Mouse (Mus musculus): ENCODE data around the gene Cacna2d3. TPM values are rescaled to one million over a fixed set of nuclear protein-coding genes. Genes with fewer than 3 reads are reported as not detected.

Cacna2d3 gene
- polyA plus RNA-seq, 1 experiment, result 0.22 TPM

GRCm38 (mm10) chr14:29643217-29643616, 78.4 kb downstream of the Cacna2d3 start:
- H3K27ac ChIP-seq (ENCODE audit: insufficient read depth, low read depth, low read length), result no peak overlapping the region
- no peaks in the 10 kb centered on the region for H3K4me1 ChIP-seq (ENCODE audit: control insufficient read depth, insufficient read depth, low read length)
- H3K27me3 ChIP-seq (replicated peaks; ENCODE audit: control insufficient read depth, insufficient read depth, low read length), result no peaks in the 10 kb centered on the region
- no peaks in the 10 kb centered on the region for H3K36me3 ChIP-seq (ENCODE audit: control insufficient read depth, insufficient read depth, low read length)
- WGBS, result 71% methylated on average over 4 of the region's 4 CpGs
- no peak for TF ChIP-seq CTCF (conservative IDR thresholded peaks at IDR 0.05; ENCODE audit: insufficient read depth, insufficient read length, low read depth, low read length)
- TF ChIP-seq POLR2A (IDR thresholded peaks at IDR 0.05; ENCODE audit: low read depth, low read length), result no peak
- no peak overlapping the region for H3K4me3 ChIP-seq (ENCODE audit: insufficient read depth, low read depth, low read length)
- no peak for DNase-seq

DNA sequence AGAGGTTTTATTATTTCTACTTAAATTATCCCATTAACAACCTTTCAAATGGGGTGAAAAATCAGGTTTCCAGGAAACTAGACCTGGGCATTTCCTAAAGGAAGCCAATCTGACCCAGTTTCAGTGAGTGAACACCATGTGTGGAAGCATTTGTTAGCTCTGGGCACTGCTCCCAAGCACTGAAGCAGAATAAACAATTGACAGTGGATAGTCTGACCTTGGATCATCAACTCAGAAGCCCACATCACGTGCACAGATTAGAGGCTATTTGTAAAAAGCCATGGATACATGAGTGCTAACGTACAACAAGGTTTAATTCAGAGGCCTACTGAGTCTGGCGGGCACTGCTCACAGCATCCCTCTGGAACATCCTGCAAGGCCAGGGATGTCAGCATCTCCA, 82.4 kb downstream of the Cacna2d3 start:
- no peak for DNase-seq
- TF ChIP-seq POLR2A (IDR thresholded peaks at IDR 0.05; ENCODE audit: low read depth, low read length) (no peak), CTCF (conservative IDR thresholded peaks at IDR 0.05; ENCODE audit: insufficient read depth, insufficient read length, low read depth, low read length) (no peak)
- H3K4me3 ChIP-seq (ENCODE audit: insufficient read depth, low read depth, low read length), result no peak overlapping the region
- H3K4me1 ChIP-seq (ENCODE audit: control insufficient read depth, insufficient read depth, low read length), result no peaks in the 10 kb centered on the region
- 59% methylated on average over 3 of the region's 3 CpGs for WGBS
- no peaks in the 10 kb centered on the region for H3K36me3 ChIP-seq (ENCODE audit: control insufficient read depth, insufficient read depth, low read length)
- no peaks in the 10 kb centered on the region for H3K27me3 ChIP-seq (replicated peaks; ENCODE audit: control insufficient read depth, insufficient read depth, low read length)
- H3K27ac ChIP-seq (ENCODE audit: insufficient read depth, low read depth, low read length), result no peak overlapping the region

- no peaks in the 10 kb centered on the region for H3K36me3 ChIP-seq (ENCODE audit: control insufficient read depth, insufficient read depth, low read length)
- no peaks in the 10 kb centered on the region for H3K27me3 ChIP-seq (replicated peaks; ENCODE audit: control insufficient read depth, insufficient read depth, low read length)
- no peak for DNase-seq
- no peaks in the 10 kb centered on the region for H3K4me1 ChIP-seq (ENCODE audit: control insufficient read depth, insufficient read depth, low read length)
- no peak overlapping the region for H3K4me3 ChIP-seq (ENCODE audit: insufficient read depth, low read depth, low read length)
- WGBS, result 63% methylated on average over 8 of the region's 8 CpGs
- TF ChIP-seq CTCF (conservative IDR thresholded peaks at IDR 0.05; ENCODE audit: insufficient read depth, insufficient read length, low read depth, low read length), result no peak
- TF ChIP-seq POLR2A (IDR thresholded peaks at IDR 0.05; ENCODE audit: low read depth, low read length), result no peak
- no peak overlapping the region for H3K27ac ChIP-seq (ENCODE audit: insufficient read depth, low read depth, low read length)
These were observed 93.5 kb downstream of the Cacna2d3 start for GRCm38 (mm10) chr14:29628213-29628612.

DNA sequence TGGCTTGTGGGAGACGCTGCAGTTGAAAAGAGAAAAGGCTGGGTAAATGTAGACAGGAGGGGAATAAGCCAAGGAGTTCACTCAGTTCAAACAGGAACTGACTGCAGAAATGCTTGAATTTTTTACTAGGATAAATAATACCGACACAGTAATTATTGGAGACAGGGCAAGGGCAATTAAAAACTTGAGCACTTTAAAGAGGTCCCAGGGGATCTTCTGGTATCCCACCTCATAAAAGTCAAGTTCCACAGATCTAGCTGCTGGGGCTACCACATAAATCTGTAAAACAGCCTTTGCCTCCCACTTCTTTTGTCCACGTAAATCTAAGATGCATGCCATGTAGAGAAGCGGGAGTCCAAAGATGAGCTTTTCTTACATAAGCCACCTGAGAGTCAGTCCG, 109.2 kb downstream of the Cacna2d3 start:
- Histone ChIP-seq H3K27me3 (replicated peaks; ENCODE audit: control insufficient read depth, insufficient read depth, low read length) (no peaks in the 10 kb centered on the region), H3K4me3 (ENCODE audit: insufficient read depth, low read depth, low read length) (no peak overlapping the region), H3K27ac (ENCODE audit: insufficient read depth, low read depth, low read length) (no peak overlapping the region), H3K4me1 (ENCODE audit: control insufficient read depth, insufficient read depth, low read length) (no peaks in the 10 kb centered on the region), H3K36me3 (ENCODE audit: control insufficient read depth, insufficient read depth, low read length) (no peaks in the 10 kb centered on the region)
- no peak for TF ChIP-seq POLR2A (IDR thresholded peaks at IDR 0.05; ENCODE audit: low read depth, low read length)
- TF ChIP-seq CTCF (conservative IDR thresholded peaks at IDR 0.05; ENCODE audit: insufficient read depth, insufficient read length, low read depth, low read length), result no peak
- WGBS, result 37% methylated on average over 5 of the region's 5 CpGs
- no peak for DNase-seq

- Histone ChIP-seq H3K4me1 (ENCODE audit: control insufficient read depth, insufficient read depth, low read length) (no peaks in the 10 kb centered on the region), H3K27ac (ENCODE audit: insufficient read depth, low read depth, low read length) (no peak overlapping the region), H3K36me3 (ENCODE audit: control insufficient read depth, insufficient read depth, low read length) (no peaks in the 10 kb centered on the region), H3K4me3 (ENCODE audit: insufficient read depth, low read depth, low read length) (no peak overlapping the region), H3K27me3 (replicated peaks; ENCODE audit: control insufficient read depth, insufficient read depth, low read length) (no peaks in the 10 kb centered on the region)
- 59% methylated on average over 6 of the region's 6 CpGs for WGBS
- no peak for TF ChIP-seq CTCF (conservative IDR thresholded peaks at IDR 0.05; ENCODE audit: insufficient read depth, insufficient read length, low read depth, low read length)
- TF ChIP-seq POLR2A (IDR thresholded peaks at IDR 0.05; ENCODE audit: low read depth, low read length), result no peak
- DNase-seq, result no peak
These were observed 112.9 kb downstream of the Cacna2d3 start for GRCm38 (mm10) chr14:29608761-29609160.

DNA sequence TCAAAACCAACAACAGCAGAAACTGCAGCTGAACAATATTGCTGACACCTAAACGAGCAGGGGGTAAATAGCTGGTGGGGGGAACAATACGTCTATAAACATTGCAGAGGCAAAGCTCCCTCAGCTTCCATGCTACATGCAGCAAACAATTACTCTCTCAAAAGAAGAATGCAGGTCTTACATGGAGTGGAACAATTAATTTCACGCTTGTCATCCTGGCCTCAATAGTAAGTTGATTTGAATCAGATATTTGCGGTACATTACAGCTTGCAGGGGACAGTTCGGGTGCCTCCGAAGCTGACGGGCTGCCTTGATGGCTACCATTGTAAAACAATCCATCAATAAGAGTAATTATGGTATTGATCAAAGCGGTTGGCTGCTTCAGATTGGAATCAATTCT, 122.2 kb downstream of the Cacna2d3 start:
- Histone ChIP-seq H3K27me3 (replicated peaks; ENCODE audit: control insufficient read depth, insufficient read depth, low read length) (no peaks in the 10 kb centered on the region), H3K36me3 (ENCODE audit: control insufficient read depth, insufficient read depth, low read length) (no peaks in the 10 kb centered on the region), H3K27ac (ENCODE audit: insufficient read depth, low read depth, low read length) (no peak overlapping the region), H3K4me1 (ENCODE audit: control insufficient read depth, insufficient read depth, low read length) (no peaks in the 10 kb centered on the region), H3K4me3 (ENCODE audit: insufficient read depth, low read depth, low read length) (no peak overlapping the region)
- no peak for TF ChIP-seq POLR2A (IDR thresholded peaks at IDR 0.05; ENCODE audit: low read depth, low read length)
- no peak for TF ChIP-seq CTCF (conservative IDR thresholded peaks at IDR 0.05; ENCODE audit: insufficient read depth, insufficient read length, low read depth, low read length)
- no peak for DNase-seq
- 62% methylated on average over 8 of the region's 8 CpGs for WGBS

DNA sequence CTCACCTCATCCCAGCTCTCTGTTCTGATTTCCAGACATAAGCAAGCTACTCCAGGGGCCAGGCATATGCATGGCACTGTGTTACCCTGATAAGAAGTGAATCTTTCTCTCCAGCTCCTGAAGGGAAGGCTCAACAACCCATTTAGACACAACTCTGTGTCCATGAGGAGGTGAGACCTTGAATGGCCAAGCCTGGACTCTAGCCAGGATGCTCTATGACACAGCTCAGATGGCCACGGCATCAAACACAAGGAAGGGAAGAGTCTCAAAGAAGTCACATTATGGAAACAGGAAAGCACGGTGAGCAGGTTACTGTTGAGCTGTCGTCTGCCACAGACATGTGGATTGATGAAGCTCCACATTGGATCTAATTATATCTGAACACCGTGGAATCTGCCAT, 128.8 kb downstream of the Cacna2d3 start:
- Histone ChIP-seq H3K4me1 (ENCODE audit: control insufficient read depth, insufficient read depth, low read length) (no peaks in the 10 kb centered on the region), H3K4me3 (ENCODE audit: insufficient read depth, low read depth, low read length) (no peak overlapping the region), H3K36me3 (ENCODE audit: control insufficient read depth, insufficient read depth, low read length) (no peaks in the 10 kb centered on the region), H3K27me3 (replicated peaks; ENCODE audit: control insufficient read depth, insufficient read depth, low read length) (no peaks in the 10 kb centered on the region), H3K27ac (ENCODE audit: insufficient read depth, low read depth, low read length) (no peak overlapping the region)
- WGBS, result 85% methylated on average over 4 of the region's 4 CpGs
- no peak for DNase-seq
- TF ChIP-seq POLR2A (IDR thresholded peaks at IDR 0.05; ENCODE audit: low read depth, low read length), result no peak
- no peak for TF ChIP-seq CTCF (conservative IDR thresholded peaks at IDR 0.05; ENCODE audit: insufficient read depth, insufficient read length, low read depth, low read length)

DNA sequence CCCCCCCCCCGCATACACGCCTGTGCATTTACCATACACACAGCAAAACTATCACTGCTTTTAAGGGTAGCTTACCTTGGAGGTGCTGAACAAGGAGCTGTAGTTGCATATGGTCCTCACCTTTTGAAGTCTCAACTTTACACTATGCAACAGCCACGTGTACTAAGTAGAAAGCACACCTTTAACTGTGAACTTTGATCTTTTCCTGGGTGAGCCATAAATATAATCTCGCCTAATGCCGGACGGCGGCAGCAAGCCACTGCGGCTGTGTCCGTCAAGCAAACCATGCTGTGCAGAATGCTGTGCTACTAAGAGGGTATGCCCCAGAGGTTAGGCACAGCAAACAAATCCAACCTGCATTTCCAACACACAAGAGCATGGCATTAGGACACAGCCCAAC, 132.0 kb downstream of the Cacna2d3 start:
- H3K4me1 ChIP-seq (ENCODE audit: control insufficient read depth, insufficient read depth, low read length), result peaks cover 3% of the 10 kb centered on the region; the same call in 1 of the 2 replicates
- TF ChIP-seq CTCF (conservative IDR thresholded peaks at IDR 0.05; ENCODE audit: insufficient read depth, insufficient read length, low read depth, low read length), result no peak
- TF ChIP-seq POLR2A (IDR thresholded peaks at IDR 0.05; ENCODE audit: low read depth, low read length), result no peak
- H3K27ac ChIP-seq (ENCODE audit: insufficient read depth, low read depth, low read length), result no peak overlapping the region
- DNase-seq, result no peak
- no peak overlapping the region for H3K4me3 ChIP-seq (ENCODE audit: insufficient read depth, low read depth, low read length)
- H3K36me3 ChIP-seq (ENCODE audit: control insufficient read depth, insufficient read depth, low read length), result no peaks in the 10 kb centered on the region
- H3K27me3 ChIP-seq (replicated peaks; ENCODE audit: control insufficient read depth, insufficient read depth, low read length), result no peaks in the 10 kb centered on the region
- WGBS, result 58% methylated on average over 9 of the region's 9 CpGs

All from kidney, adult 2 months (tissue).